Mouse (Mus musculus) bone marrow, adult 2 months (tissue): ENCODE data around the gene Slc37a4. TPM values are rescaled to one million over a fixed set of nuclear protein-coding genes. Genes with fewer than 3 reads are reported as not detected.
"Not testable (repeated sequence)": the region's sequence is repeated elsewhere in the genome, so short reads cannot be mapped to it uniquely, and the experiment has no call there.

Experiments used
- H3K27ac ChIP-seq: fragments of 200-500 bp; 2 replicates; pipeline ENCODE4 v1.5.1; 2012; ENCODE audit warnings: low read depth, mild to moderate bottlenecking, control low read depth, inconsistent platforms, low read length; ENCODE audit not compliant: control insufficient read depth, poor library complexity, insufficient read depth
- H3K4me1 ChIP-seq: fragments of 200-500 bp; 2 replicates; pipeline ENCODE4 v1.6.1; 2011; ENCODE audit warnings: low read length; ENCODE audit not compliant: control insufficient read depth, insufficient read depth
- H3K4me3 ChIP-seq: fragments of 200-500 bp; replicated peaks from 2 replicates; pipeline ENCODE3; 2011; ENCODE audit warnings: mild to moderate bottlenecking, low read depth, low read length, control low read depth; ENCODE audit not compliant: control insufficient read depth
- CTCF ChIP-seq: fragments of 200-500 bp; IDR thresholded peaks from 2 replicates; pipeline ENCODE4 v1.5.1; 2011; ENCODE audit warnings: low read length, control low read depth; ENCODE audit not compliant: control insufficient read depth, insufficient read depth
- POLR2A ChIP-seq: fragments of 200-500 bp; IDR thresholded peaks from 2 replicates; pipeline ENCODE4 v1.6.1; 2011; ENCODE audit warnings: low read depth, mild to moderate bottlenecking, control low read depth, low read length, borderline replicate concordance; ENCODE audit not compliant: control insufficient read depth
- WGBS: fragments of 180-500 bp; shearing (Covaris S2); methylation state at CpG from one replicate; pipeline ENCODE4 v1.1.7; 2018; 5-methylcytosine and 5-hydroxymethylcytosine counted together
- polyA plus RNA-seq: library from polyadenylated mRNA; stranded (reverse); fragments of >200 nt; gene quantifications from 2 replicates; pipeline ENCODE4 v1.2.4, GENCODE M21; 2011; ENCODE audit warnings: low replicate concordance; ENCODE audit not compliant: missing spikeins, insufficient read depth, insufficient read length

The Slc37a4 gene
- polyA plus RNA-seq, 1 experiment: 16.9 TPM

GRCm38 (mm10) chr9:44401081-44401480 is 4.4 kb downstream of the Slc37a4 start:
- no peak overlapping the region for H3K4me3 ChIP-seq
- H3K27ac ChIP-seq: no peak overlapping the region
- 81% methylated on average over 4 of the region's 4 CpGs for WGBS
- TF ChIP-seq CTCF (no peak), POLR2A (no peak)
- no peaks in the 10 kb centered on the region; the same call in 1 of the 2 replicates for H3K4me1 ChIP-seq

DNA sequence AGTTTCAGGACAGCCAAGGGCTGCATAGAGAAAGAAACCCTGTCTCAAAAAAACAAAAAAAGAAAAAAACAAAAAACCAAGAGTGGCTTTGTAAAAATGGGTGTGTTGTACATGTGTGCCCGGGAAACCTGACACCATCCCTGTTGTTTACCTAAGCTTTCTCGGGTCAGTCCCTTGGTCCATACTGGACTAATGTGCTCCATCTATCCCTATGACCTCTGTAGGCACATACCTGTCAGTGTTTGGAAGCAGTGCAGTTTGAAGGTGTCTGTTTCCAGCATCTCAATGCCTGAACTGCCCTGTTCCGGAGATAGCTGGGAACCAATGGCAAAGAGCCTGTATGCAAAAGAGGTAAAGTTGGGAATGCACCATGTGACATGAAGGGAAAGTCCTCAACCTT is 8.4 kb downstream of the Slc37a4 start:
- WGBS: 89% methylated on average over 3 of the region's 3 CpGs
- TF ChIP-seq CTCF: no peak
- TF ChIP-seq POLR2A: no peak
- no peak overlapping the region for H3K4me3 ChIP-seq
- H3K4me1 ChIP-seq: no peaks in the 10 kb centered on the region
- H3K27ac ChIP-seq: no peak overlapping the region

DNA sequence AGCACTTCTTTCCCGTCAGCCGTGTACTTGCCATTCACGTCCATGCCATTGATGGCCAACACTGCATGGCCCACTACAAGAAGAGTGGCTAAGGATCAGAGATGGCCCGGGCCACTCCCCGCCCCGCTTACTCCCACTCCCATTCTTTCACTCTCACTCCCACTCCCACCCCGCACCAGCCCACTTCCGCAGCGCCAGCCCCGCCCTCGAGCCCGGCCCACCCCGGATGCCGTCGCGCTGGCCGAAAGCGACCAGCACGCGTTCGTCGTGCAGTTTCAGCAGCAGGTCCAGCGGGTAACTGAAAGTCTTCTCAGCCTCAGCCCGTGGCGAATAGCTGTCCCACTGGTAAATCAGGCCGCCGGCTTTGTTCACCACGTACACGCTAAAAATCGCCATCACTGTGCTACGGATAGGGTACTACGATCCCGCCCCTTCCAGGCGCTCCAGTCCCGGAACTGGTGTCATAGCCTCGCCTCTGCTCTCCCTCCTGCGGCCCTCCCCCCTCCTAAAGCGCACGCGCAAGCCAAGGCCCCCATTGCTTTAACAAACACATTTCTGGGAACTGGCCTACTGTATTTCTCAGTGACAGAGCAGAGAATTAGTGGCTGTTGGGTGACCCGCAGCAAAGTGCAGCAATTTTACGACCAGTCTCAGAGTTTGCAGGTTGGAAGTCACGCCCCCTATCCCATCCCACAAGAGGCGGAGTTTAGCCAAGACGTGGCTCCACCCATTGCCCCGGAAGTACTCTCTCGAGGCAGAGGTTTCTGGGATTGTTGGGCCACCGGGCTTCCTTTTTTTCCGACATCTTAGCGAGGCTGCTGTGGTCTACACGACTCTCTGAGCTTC is 10.5 kb downstream of the Slc37a4 start, which contains the start of the genes Rps25 and Trappc4:
Rps25 (plus strand) TSS at position 234 of the 846 bp plus-strand sequence.
Trappc4 (minus strand) TSS at position 695 of the 846 bp plus-strand sequence.
- H3K4me1 ChIP-seq: no peaks in the 10 kb centered on the region
- peak; percentile 56; the same call in 1 of the 2 replicates for TF ChIP-seq POLR2A
- no peak for TF ChIP-seq CTCF
- H3K4me3 ChIP-seq: peak within 1 kb of the TSS; percentile 88
- H3K27ac ChIP-seq: peak within 1 kb of the TSS; percentile 90
- under 1% methylated on average over 51 of the region's 51 CpGs for WGBS

- Histone ChIP-seq H3K27ac (peak overlapping the region; percentile 90), H3K4me1 (no peaks in the 10 kb centered on the region), H3K4me3 (peak overlapping the region; percentile 88)
- 0% methylated on average over 24 of the region's 24 CpGs for WGBS
- TF ChIP-seq CTCF: no peak
- peak; percentile 43; the same call in 1 of the 2 replicates for TF ChIP-seq POLR2A
These were observed 11.1 kb downstream of the Slc37a4 start for GRCm38 (mm10) chr9:44407752-44408097.

DNA sequence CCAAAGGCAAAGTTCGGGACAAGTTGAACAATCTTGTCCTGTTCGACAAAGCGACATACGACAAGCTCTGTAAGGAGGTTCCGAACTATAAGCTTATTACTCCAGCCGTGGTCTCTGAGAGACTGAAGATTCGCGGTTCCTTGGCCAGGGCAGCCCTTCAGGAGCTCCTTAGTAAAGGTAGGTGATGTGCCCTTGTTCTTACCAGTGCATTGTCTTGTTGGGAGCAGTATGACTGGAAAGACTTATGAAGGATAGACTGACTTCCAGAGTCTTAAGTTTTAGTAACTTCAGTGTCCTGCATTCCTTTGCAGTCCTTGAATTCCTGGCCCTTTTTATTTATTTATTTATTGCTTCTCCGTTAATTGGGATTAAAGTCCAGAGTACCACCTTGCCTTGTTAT is 12.0 kb downstream of the Slc37a4 start:
- not testable (repeated sequence) for H3K4me3 ChIP-seq, H3K4me1 ChIP-seq, H3K27ac ChIP-seq
- WGBS: 66% methylated on average over 9 of the region's 9 CpGs

DNA sequence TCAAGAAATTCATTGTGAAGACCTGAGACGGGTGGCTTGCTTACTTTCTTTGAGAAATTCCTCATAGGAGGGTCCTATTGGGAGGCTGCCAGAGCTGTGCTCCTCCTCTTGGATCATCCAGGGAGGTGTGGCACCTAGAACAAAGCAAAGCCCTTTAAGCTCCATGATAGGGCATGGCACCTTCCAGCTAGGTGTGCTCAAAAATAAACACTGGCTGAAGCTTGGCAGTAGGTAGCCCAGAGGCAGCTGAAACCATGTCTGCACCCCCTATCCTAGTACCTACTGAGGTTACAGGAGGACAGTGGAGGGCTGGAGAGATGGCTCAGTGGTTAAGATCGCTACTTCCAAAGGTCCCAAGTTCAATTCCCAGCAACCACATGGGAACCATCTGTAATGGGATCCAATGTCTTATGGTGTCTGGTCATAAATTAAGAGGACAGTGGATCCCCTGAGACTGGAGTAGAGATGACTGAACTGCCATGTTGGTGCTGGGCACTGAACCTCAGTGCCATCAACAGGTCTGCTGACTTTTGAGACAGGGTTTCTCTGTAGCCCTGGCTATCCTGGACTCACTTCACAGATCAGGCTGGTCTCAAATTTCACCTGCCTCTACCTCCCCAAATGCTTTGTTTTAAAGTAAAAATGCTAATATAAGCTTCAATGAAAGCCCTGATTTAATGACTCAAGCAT is 14.1 kb downstream of the Slc37a4 start:
- 86% methylated on average over 2 of the region's 2 CpGs for WGBS
- Histone ChIP-seq H3K4me1 (no peaks in the 10 kb centered on the region), H3K27ac (no peak overlapping the region), H3K4me3 (no peak overlapping the region)
- TF ChIP-seq CTCF: no peak
- TF ChIP-seq POLR2A: no peak

DNA sequence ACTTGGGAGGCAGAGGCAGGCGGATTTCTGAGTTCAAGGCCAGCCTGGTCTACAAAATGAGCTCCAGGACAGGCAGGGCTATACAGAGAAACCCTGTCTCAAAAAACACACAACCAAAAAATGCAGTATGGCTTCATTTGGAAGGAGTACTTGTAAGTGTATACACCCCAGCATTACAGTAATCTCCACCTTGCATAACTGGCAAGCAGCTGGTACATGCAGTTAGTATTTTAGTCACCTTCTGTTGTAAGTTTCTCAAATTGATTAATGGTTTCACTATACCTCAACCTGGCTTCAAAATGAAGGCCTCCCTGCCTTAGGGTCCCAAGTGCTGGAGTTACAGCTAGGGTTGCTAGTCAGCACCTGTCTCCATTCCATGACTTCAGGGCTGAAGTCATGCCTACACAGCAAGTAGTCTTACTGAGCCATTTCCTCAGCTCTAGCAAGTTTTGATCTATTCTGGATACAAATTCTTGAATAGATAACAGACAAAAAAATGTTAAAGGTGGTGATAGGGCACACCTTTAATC is 15.0 kb downstream of the Slc37a4 start:
- 82% methylated on average over 1 of the region's 1 CpGs for WGBS
- TF ChIP-seq POLR2A (no peak), CTCF (no peak)

DNA sequence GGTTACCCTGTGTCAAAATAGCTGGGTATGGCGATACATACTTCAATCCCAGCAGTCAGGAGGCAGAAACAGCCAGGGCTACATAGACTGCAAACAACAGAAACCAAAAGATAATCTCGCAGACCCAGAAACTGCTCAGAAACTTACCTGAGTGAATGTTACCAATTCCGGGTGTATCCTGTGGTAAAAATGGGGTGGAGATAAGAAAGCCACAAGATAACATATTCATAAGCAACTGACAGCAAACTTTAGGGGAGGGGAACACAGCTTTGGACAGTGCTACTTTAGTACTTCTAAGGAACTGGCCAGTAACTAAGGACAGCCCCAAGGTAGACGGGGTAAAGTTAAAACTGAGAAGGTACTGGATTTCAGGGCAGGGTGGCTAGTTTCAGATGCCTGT is 15.7 kb downstream of the Slc37a4 start:
- TF ChIP-seq CTCF: no peak
- TF ChIP-seq POLR2A: no peak
- peaks cover under 1% of the 10 kb centered on the region; the same call in 1 of the 2 replicates for H3K4me1 ChIP-seq
- no peak overlapping the region for H3K4me3 ChIP-seq
- 42% methylated on average over 4 of the region's 4 CpGs for WGBS
- no peak overlapping the region for H3K27ac ChIP-seq

More for the DNA sequence above, 15.0 kb downstream of the Slc37a4 start:
- Histone ChIP-seq H3K4me1 (no peaks in the 10 kb centered on the region), H3K4me3 (no peak overlapping the region), H3K27ac (no peak overlapping the region)
